Mouse (Mus musculus): Measurements from ENCODE around the gene 4930555G01Rik.
"Not testable (repeated sequence)": the region's sequence is repeated elsewhere in the genome, so short reads cannot be mapped to it uniquely, and the experiment has no call there.

Gene 4930555G01Rik

DNA sequence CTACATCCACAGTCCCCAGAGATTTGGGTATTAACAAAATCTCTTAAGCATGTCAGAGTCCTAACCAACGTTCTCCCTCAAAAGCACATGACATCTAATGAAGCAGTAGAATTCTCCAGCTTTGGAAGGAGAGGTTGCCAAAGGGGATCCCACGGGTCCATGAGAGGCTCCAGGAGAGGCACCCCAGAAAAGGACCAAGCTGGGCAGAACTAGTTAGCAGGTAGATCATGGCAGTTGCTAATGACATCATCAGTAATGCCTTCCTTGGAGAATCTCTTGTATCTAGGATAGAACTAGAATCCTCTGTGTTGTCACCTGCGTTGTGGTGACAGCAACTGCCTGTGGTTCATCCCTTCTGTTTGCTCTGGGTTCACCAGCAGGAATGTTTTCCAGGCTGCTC is at the start of gene 4930555G01Rik:
Gene 4930555G01Rik, plus strand, starts transcription at position 301 of the 400 bp plus-strand sequence.
- DNase-seq, result not testable (repeated sequence)

DNA sequence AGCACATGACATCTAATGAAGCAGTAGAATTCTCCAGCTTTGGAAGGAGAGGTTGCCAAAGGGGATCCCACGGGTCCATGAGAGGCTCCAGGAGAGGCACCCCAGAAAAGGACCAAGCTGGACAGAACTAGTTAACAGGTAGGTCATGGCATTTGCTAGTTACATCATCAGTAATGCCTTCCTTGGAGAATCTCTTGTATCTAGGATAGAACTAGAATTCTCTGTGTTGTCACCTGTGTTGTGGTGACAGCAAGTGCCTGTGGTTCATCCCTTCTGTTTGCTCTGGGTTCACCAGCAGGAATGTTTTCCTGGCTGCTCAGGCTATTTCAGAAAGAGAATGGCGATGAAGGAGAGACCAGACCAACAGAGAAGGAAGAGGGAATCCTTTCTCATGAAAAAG is 34.8 kb upstream of the 4930555G01Rik start, which contains the start of gene Gm3298:
Gene Gm3298, plus strand, starts transcription at position 301 of the 400 bp plus-strand sequence.
- DNase-seq, result not testable (repeated sequence)

DNA sequence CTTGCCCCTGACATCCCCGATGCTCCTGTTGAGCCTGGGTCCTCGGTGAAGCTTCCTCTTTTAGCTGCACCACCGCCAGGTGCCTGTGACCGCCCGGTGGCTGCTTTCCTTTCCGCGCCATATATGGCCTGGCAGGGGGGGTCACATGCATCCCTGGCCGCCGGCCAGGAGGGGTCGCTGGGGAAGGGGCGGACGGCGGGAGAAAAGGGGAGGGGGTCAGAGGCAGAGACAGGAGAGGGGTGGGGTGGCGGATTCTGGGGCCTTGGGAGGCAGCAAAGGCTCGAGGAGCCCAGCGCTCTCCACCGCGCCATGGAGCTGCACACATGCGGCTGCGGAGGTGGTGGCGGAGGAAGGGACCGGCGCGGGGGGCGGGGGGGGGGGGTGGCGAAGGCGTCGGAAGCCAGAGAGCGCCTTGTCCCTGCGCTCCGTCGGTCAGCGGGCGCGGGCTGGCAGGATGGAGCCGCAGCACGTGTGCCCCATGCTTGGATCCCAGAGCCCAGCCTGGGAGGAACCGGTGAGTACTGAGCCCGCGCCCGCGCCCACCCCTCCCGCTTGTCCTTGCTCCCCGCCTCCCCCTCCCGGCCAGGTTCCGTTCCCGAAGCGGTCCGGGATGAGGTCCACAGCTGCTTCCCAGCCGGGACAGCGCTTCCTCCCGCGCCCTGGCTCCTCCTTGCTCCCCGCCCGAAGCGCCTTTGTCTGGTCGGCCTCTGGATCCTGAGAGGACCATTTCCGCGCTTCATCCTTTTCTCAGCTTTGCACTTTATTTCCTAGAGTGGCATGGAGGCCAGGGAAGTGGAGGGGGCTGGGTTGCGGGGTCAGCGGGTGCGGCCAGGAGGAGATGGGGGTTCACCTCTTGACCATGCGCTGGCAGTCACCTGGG is 20.4 kb downstream of the 4930555G01Rik start, which contains the start of gene Gm8281:
Gene Gm8281, plus strand, starts transcription at position 430 of the 880 bp plus-strand sequence.
- DNase-seq, result not testable (repeated sequence)
